Mouse (Mus musculus) cerebellum, adult 2 months (tissue): ENCODE measurements at regions not wholly inside any gene's neighbourhood (a gene's known extent, or its start where the extent isn't known, plus 50 kb on each side); places are given as distances from the start of the nearest gene placed in this dataset.

Experiments used
- CTCF ChIP-seq: fragments of 200-500 bp; IDR thresholded peaks from 2 replicates; pipeline ENCODE4 v1.5.1; 2011; ENCODE audit warnings: low read depth, mild to moderate bottlenecking, control low read depth, low read length, moderate library complexity, borderline replicate concordance; ENCODE audit not compliant: insufficient read depth
- POLR2A ChIP-seq: fragments of 200-500 bp; IDR thresholded peaks from 2 replicates; pipeline ENCODE4 v1.6.1; 2011; ENCODE audit warnings: low read length, control low read depth, borderline replicate concordance; ENCODE audit not compliant: insufficient read depth

DNA sequence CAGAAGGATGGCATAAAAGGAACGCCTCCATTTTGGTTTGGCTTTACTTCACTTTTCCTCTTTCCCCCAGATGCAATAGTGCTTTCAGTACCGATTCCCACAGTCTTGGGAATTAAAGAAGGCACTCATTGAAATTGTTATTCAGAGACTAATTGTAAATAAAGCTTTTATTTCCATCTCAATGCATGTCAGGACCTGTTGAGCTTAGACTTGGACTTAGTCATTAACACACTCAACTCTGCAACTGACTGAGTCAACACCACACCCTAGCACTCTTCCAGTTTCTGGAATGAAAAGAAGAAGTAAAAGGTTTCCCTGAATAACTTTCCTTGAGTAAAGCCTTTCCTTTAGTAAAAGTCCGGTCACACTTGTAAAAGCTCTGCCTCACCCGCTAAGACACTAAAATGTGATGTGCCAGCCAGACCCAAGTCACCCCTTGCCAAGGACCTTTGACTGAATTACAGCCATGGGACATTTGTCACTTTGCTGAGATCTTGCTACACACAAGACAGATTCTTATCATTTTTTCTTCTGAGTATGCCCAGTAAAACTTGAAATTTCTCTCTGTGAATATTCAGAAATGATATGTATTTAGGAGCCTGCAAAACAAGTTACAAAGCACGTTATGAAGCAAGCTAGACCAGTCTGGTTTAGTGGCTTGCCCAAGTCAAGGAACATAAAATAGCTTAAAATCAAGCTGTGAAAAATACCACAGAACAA is 416.4 kb upstream of the Klf6 start:
- TF ChIP-seq CTCF (no peak), POLR2A (no peak)
